Mouse (Mus musculus) adrenal gland, postnatal 25 days (tissue): ENCODE data around the gene Zc3h18. TPM values are rescaled to one million over a fixed set of nuclear protein-coding genes. Genes with fewer than 3 reads are reported as not detected.
A peak's percentile ranks its signal among the peaks of the same experiment; 100 is the strongest.

ENCODE experiments used
- DNase-seq: peaks from one replicate; pipeline ENCODE4 v3.0.0; 2021; ENCODE audit warnings: mixed read lengths
- total RNA-seq: library from RNA; stranded (reverse); gene quantifications from 2 replicates; pipeline ENCODE4 v1.2.3, GENCODE M21; 2021

Gene Zc3h18
- total RNA-seq, 1 experiment from 2014 or later: 49.8 TPM

DNA sequence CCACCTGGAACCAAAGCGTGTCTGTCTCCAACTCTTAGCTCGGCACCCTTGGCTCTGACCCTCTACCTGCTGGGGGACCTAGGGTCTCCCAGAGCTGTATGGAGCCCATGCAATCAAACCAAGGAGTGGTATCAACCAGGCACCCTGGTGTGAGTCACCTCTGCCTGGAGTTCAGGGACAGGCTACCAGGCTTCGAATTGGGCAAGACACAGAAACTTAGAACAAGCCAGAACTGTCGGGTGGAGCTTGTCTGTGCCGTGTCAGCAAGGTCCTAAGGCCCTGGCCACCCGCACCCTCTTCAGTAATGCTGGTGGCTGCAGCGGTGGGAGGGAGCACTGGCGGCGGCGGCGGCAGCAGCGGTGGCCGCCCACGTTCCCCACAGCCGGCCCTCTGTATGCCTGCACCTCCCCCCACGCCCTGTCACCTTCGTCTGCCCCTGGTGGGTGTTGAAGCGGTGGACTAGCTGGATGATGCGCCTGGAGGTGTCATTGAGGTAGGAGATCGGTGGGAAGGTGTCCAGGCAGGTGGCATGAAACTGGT lies 60.2 kb downstream of the Zc3h18 start:
- no peak for DNase-seq

- DNase-seq: no peak
Measured at GRCm38 (mm10) chr8:122437708-122438331, 61.4 kb downstream of the Zc3h18 start.

DNA sequence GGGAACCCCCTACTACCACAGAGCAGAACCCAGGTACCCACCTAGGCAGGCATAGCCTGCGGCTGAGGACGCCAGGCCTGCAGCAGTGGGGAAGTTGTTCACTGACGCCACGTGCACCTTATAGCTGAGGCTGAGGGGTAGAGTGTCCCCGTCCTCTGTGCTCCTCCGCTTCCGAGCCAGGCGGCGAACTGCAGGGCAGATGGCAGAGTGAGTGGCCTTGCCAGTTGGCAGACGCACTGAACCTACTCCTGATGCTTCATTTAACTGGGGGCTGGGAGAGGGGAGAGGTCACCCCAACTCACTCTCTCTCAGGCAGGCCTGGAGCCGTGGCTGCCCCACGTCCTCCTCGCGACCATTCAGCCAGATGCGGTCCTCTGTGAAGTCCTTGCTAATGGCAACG lies 62.9 kb downstream of the Zc3h18 start:
- no peak for DNase-seq

- DNase-seq: no peak
Measured at GRCm38 (mm10) chr8:122441326-122441725, 64.9 kb downstream of the Zc3h18 start.

GRCm38 (mm10) chr8:122442356-122442755 lies 65.9 kb downstream of the Zc3h18 start:
- no peak for DNase-seq

- no peak for DNase-seq
Measured at GRCm38 (mm10) chr8:122442781-122443180, 66.4 kb downstream of the Zc3h18 start.

DNA sequence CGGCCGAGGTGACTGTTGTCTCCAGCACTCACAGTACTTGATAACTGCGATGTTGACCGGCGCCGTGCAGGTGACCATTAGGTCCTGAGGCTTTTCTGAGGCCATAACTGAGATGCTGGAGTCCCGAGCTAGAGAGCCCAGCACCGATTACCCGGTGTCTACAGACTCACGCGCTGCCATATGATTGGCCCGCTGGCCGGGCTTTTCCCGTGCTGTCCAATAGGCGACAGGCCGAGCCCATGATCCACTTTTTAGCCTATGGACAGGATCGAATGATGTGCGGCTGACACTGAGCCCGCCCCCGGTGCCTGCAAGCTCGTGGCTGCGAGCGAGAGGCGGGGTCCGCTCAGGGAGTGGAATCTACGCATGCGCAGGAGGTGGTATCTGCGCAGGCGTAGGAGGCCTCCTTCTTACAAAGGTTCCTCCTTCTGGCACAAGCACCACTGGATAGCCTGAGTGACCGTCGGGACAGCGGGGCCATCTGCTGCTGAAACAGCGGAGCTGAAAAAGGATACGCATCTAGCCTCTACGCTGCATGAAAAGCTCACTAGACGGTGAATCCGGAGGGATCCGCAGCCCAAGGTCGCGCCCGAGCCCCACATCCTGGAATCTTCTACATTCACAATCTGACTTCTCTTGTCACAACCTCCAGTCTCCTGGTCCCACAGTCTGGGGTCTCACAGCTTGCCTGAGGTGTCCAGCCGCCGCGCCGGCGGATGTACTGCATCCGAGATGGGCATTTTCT lies 67.0 kb downstream of the Zc3h18 start, which contains the start of gene Mvd:
Gene Mvd (minus strand): TSS at position 161 of the 745 bp plus-strand sequence.
- DNase-seq: peak; percentile 98

DNA sequence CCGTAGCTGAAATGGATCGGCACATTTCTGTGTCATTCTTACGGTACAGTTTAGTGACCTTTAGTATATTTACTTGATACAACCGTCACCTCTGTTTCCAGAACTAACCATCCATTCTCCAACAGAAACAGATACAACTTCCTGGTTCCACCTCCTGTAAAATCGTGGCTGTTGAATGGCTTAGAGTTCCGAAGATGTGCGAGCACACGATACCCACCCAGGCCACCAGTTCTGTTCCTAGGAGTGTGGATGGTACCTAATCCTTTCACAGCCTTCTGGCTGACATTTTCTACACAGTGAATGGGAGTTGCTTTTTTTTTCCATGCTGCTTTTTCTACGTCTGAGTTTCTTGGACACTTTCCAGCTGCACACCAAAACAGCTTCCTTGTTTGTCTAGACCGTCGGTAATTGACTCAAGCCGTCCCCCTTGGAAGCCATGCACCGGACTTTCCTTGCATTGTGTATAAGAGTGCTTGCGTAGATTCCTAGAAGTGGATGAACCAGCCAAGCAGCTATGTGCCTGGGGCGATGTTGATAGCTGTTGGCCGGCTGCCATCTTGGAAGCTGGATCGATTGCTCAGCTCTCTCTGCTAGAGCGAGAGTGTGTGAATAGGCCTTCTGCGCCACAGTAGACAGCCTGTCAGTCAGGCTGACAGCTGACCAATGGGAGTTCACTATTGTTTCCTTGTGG lies 67.8 kb downstream of the Zc3h18 start:
- DNase-seq: peak; percentile 87

DNA sequence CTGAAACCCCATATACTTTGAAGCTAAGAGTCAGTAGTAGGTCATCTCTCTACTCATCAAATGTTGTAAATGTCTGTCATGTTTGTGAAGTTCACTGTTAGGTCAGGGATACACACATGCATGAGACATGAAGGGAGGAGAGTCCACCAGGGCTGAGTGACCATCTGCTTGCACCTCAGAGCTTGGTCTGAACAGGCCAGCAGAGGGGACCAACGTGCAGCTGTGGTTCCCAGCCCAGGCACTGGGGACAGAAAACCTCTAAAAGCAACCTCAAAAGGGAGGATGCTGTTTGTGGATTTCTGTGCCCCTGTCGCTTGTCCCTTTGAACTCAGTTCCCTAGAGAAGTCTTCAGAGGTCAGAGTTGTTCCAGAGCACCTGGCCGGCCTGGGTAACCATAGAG lies 68.8 kb downstream of the Zc3h18 start:
- no peak for DNase-seq

- no peak for DNase-seq
Measured at GRCm38 (mm10) chr8:122451161-122451703, 74.8 kb downstream of the Zc3h18 start.

GRCm38 (mm10) chr8:122452154-122452553 lies 75.7 kb downstream of the Zc3h18 start:
- no peak for DNase-seq

- no peak for DNase-seq
Measured at GRCm38 (mm10) chr8:122454409-122454808, 78.0 kb downstream of the Zc3h18 start.

DNA sequence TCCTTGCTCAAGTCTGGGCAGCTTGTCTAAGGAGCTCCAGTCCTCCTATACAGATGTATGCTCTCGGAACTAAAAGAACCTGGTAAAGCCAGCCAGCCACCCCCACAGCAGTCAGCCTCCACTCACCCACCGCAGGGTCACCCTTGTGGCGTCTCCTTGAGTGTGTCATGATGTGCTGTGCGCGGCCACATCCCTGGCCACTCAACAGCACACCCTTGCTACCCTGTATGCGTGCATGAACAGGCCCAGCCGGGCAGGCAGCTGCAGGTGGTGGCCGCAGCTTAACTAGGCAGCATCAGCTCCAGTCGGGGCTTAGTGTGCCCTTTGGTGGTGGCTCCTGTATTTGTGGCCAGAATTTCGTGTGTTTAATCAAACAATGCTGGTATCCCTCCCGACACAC lies 80.8 kb downstream of the Zc3h18 start:
- DNase-seq: no peak

DNA sequence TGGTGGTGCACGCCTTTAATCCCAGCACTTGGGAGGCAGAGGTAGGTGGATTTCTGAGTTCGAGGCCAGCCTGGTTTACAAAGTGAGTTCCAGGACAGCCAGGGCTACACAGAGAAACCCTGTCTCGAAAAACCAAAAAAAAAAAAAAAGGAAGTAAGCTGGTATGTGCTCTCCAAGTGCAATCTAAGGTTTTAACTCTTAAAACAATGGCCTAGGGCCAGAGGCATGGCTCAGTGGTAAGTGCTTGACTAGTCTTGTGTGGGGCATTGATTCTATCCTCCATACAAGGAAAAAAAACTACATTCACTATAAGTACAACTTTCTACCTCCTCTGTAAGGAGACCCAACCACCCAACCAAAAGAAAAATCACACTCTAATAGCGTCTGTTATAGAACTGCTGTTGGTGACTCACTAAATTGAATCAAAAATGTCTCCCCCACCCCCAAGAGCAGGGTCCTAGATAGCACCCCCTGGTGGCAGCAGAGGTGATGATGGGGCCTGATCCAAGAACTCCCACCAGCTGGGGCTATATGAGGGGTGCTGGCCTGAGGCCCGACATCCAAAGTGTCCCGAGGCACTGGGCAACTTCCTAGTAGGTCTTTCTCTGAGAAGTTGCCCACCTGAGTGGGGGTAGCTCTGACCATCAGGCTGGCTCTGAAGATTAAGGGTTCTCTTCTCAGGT lies 83.0 kb downstream of the Zc3h18 start:
- DNase-seq: no peak

- DNase-seq: no peak
Measured at GRCm38 (mm10) chr8:122459990-122460389, 83.6 kb downstream of the Zc3h18 start.

- DNase-seq: peak; percentile 43
Measured at GRCm38 (mm10) chr8:122460524-122461472, 84.4 kb downstream of the Zc3h18 start, which contains the start of gene Snai3. Gene Snai3, minus strand, starts transcription at chr8:122460733.

GRCm38 (mm10) chr8:122461473-122462148 lies 85.2 kb downstream of the Zc3h18 start:
- DNase-seq: no peak

GRCm38 (mm10) chr8:122462510-122462909 lies 86.1 kb downstream of the Zc3h18 start:
- DNase-seq: no peak

DNA sequence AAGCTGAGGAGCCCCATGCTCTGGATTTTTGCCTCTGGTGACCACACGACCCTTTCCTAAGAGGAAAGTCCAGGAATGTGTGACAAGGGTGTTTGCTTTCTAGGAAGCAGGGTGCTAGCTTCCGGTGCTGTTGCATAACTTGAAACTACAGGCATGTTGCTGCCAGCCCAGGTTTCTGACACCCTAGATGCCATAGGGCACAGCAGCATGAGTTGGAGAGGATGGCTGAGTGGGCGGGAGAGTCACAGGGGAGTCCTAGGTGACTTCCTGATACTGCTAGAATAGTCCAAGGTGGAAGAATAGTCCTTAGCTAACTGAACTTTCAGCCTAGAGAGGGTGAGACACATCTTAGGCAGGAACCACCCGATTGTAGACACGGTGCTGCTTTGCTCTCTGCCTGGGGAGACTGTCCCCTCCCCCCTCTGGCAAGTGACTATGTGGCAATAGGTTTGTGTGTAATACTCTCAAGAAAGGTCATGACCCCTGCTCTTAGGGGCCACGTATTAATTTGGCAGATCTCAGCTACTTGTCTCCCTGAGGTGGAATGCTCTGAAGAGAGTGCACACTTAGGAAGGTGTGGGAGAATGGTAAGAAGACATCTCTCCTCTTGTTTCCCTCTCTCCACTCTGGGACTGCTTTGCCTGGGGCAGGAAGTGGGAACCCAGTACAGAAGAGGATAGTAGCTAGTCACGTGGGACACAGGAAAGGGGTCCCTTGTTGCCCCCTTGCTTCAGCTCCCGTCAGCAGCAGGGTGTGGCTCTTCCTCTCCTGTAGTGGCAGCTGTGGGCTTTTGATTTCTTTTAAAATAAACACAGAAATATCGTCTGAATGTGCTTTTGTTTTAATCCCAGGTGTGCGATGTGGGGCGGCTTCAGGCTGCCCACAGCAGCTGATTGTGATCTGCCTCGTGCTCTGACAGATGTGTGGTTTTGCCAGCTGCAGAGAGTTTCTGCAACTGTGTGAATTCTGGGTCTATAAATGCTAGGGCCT lies 87.5 kb downstream of the Zc3h18 start:
- no peak for DNase-seq
